Mouse (Mus musculus) neutrophil, adult 65 days (primary cell): Measurements from ENCODE around the gene Tprn. TPM values are rescaled to one million over a fixed set of nuclear protein-coding genes. Genes with fewer than 3 reads are reported as not detected.

Experiments used
- total RNA-seq: library from RNA; stranded (reverse); gene quantifications from 2 replicates; pipeline ENCODE4 v1.2.4, GENCODE M21; 2023

Gene Tprn
- 7.5 and 9.1 TPM in 2 replicates for total RNA-seq

DNA sequence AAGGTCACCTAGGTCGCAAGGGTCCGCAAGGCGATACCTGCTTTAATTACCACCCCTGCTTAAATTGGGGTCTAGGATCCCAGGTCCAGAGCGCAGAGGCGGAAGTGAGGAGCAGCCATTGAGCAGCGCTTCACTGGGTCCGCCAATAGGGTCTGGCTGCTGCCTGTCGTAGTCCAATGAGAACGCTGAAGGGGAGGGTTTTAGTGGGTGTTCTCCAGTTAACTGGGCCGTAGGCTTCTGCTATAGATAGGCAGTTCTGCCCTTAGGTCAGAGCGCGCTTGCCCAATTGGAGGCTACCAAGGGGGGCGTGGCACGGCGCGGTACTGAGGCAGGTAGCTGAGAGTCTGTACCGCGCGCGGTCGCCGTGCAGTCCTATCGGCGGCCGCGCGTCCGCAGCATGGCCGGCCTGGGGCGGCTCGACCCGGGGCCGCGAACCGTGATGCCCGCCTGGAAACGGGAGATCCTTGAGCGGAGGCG lies at the start of gene Tprn:
Tprn (plus strand) TSS at position 328 of the 477 bp plus-strand sequence.

DNA sequence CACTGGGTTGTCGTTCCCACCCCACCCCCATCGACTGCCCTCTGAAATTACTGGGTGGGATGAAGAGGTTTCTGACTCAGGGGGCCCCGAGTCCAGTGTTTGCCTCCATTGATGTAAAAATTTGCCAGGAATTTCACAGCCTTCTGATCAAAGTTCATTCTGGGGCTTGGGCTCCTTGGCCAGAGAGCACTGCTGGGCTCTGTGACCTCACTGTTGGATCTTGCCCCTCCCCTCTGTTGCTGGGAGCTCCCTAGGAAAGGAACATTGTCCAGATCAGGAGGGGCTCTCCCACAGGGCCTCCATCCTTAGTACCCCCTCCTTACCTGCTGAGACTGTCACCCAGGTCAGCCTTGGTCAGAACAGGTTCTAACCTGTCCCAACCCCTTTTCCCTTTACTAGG lies 48.0 kb upstream of the Tprn start, which contains the start of gene Stpg3:
Stpg3 (minus strand) TSS at position 194 of the 400 bp plus-strand sequence.

DNA sequence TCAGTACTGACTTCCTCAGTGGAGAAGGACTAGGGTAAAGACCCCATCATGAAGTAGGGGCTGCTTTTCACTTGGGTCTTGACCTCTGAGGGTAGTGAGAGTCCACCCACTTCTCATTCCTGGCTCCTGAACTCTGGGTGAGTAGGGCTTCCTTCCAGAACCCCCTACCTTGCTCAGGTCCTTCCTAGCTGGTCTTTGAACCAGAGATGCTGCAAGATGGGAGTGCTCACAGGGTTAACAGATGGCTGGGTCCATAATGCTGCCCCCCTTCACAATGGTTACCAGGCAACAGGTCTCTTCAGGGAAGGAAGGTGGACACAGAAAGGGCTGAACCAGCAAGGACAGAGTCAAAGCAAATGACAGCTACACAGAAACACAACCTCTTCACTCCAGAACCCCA lies 44.0 kb upstream of the Tprn start, which contains the start of gene Fam166a:
Fam166a (plus strand) TSS at position 301 of the 400 bp plus-strand sequence.

DNA sequence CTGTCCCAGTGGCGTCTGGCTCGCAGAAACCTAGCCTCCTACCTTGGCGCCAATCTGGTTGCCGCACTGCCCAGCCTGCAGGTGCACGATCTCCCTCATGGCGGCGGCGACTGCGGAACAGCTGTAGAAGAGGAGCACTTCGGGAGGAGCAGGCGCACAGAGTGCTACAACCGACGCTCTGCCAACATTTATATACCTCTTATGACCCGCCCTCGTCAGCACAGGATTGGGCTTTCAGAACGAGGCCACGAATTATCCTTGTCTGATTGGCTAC lies 38.0 kb upstream of the Tprn start, which contains the start of gene Tubb4b:
Tubb4b (minus strand) TSS at position 211 of the 274 bp plus-strand sequence.

DNA sequence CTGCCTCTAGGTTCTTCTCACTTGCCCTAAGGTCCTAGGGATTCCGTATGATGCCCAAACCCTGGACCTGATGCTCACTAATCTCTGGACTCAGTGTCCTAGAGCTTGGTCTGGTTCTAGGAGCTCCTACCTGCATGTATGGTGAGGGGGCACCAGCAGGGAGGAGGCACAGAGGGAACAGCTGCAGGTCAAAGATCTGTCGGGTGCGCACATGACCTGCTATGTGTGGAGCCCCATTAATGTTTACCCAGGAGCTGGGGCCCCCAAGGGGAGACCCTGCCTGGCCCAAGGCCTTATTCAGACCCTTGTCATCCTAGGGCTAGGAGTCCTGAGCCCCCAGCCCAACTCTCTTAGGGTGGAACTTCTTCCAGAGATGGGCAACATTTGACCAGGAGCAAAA lies 28.4 kb upstream of the Tprn start, which contains the start of gene Slc34a3:
Slc34a3 (minus strand) TSS at position 315 of the 400 bp plus-strand sequence.

DNA sequence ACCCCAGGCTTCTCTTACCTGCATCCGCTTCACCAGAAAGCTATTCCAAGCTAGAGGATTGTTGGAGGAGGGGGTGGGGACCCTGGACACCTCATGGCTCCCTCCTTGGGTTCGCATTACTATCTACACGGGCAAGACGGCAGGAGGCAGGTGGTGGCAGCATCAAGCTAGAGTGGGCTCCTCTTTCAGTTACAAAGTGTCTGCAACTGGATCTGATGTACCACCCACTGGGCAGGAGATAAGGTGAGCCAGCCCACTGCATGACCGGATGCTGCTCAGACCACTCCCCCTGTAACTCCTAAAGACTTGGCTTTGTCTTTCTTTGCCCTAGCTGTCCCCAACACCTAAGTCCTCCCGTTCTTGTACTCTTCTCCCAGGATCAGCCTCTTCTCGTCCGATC lies 25.8 kb upstream of the Tprn start, which contains the start of gene Rnf224:
Rnf224 (minus strand) TSS at position 174 of the 400 bp plus-strand sequence.

DNA sequence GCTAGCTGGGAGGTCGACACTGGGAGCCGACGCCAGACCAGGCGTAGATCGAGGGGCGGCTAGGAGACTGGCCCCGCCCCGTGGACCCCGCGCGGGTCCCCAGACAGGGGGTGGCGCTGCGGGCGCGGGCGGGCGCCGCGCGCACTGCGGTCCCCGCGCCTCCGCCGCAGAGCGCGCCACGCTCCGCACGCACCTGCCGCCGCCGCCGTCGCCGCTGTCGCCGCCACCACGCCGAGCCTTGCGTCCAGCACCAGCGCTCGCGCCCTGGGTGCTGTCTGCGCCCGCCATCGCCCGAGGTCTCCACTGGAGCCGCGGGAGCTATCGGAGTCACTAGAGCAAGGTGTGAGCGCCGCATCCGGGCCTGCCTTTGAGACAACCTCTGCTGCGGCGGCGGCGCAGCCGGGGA lies 20.3 kb upstream of the Tprn start, which contains the start of the genes Rnf208 and Cysrt1:
Rnf208 (plus strand) TSS at position 155 of the 406 bp plus-strand sequence.
Cysrt1 (minus strand) TSS at position 352 of the 406 bp plus-strand sequence.

DNA sequence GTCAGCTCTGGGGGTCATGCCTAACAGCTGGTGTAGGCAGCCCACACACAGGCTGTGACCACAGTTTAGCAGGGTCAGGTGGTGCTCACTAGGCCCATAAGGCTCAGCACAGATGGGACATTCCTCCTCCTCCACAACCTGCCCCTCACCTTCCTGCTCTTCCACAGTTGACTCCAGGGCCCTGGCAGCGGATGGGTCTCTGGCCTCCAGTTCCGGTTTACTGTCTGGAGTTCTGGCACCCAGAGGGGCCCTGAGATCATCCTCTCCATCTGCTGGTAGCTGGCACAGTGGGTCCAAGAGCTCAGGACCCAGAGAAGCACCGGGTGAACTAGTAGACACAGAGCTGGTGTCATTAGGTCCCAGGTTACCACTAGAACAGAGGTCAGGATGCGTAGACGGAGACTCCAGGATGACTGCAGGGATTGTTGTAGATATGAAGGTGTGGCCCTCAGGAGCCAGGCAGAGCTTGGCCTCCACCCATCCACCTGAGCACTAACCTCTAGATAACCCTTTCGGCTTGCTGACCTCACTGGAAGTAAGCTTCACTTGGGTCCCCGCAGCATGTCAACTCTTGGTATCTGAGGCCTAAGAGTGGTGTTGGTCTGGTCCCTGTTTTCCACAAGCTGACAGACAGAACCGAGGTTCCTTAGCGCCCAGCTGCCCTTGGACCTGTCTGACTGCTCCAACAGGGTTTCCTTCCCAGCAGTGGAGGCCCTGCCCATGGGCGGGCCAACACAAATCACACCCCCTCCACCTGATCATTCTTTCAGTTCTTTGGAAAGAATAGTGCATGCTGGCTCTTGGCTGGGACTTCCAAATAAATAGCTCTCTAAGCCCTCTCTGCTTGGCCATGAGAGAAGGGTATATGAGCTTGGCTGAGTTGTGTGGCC lies 16.0 kb upstream of the Tprn start, which contains the start of gene AL732309.1:
AL732309.1 (minus strand) TSS at position 681 of the 890 bp plus-strand sequence.

DNA sequence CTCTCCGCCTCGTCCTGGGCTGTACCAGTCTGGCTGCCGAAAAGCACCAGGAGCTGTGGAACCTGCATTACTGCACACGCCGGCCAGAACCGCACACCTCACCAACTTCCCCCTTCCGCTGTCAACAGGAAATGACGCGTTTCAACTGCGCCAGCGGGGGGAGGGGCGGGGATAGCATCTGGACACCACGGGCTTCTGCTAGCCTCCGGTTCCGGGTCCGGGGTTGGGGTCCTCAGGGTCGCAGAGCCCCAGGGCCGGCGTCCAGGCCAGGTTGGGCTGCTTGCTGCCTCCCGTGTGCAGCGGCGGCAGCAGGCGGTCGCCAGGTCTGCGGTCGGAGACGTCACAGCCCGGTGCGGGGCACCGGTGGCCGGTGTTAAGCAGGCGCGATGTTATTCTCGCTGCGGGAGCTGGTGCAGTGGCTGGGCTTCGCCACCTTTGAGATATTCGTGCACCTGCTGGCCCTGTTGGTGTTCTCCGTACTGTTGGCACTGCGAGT lies 7.1 kb upstream of the Tprn start, which contains the start of gene Tmem203:
Tmem203 (plus strand) TSS at position 156 of the 496 bp plus-strand sequence.

DNA sequence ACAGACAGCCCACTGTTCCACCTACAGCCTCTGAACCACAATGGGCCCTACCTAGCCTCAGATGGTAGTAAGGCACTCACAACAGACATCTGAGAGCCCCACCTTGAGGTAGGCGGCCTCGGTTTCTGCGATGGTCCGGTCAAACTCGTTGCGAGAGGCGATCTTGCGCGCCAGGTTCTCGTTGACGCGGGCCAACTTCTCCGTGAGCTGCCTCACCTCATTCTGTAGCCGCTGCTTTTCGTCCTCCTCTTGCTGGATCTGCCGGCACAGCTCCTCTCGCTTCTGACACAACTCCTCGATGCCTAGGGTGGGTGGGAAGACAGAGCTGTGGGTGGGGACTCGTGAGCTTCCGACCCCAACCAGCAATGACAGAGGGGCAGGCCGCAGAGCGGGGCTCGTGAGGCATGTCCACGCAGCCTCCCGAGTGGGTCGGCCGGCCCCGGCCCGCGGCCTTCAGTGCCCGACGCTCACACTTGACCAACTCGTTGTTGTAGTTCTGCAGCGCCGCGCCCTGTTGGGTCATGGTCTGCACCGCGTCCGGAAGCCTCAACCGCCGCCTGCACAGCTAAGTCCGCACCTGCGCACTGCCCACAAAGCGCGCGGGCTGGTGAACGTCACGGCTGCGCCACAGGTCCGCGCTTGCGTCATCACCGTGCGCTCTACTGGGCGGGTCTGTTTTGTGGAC lies 9.6 kb downstream of the Tprn start, which contains the start of the genes Ssna1 and Anapc2:
Ssna1 (minus strand) TSS at position 612 of the 685 bp plus-strand sequence.
Anapc2 (plus strand) TSS at position 652 of the 685 bp plus-strand sequence.

DNA sequence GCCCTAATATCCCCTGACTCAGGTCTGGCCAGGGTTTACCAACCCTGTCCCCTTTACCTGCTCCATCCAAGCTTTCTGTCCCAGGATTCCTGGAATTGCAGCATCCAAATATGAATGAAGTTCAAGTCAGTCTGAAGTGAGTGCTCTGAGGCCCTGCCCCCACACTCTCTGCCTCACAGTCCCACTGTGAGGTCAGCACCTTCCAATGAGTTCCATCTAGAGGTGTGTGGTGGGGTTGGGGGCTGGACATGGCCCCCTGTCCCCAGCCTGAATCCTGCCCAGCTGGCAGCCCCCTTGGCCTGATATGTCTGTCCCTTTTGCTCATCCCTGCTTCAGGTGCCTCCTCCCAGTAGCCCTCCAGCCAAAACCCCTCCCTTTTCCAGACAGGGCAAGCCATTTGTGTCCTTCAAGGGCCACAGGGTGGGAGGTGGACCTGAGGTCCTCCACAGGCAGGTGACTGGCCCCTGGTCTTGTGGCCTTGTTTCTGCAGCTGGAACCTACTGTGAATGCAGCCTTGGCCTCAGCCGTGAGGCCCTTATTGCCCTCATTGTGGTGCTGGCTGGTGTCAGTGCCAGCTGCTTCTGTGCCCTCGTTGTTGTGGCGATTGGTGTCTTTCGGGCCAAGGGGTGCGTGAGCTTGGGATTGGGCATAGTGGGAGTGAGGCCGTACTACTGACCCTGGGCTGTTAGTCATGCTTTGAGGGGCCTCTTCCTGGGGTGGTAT lies 25.7 kb downstream of the Tprn start, which contains the start of gene Tmem210:
Tmem210 (plus strand) TSS at position 219 of the 723 bp plus-strand sequence.

DNA sequence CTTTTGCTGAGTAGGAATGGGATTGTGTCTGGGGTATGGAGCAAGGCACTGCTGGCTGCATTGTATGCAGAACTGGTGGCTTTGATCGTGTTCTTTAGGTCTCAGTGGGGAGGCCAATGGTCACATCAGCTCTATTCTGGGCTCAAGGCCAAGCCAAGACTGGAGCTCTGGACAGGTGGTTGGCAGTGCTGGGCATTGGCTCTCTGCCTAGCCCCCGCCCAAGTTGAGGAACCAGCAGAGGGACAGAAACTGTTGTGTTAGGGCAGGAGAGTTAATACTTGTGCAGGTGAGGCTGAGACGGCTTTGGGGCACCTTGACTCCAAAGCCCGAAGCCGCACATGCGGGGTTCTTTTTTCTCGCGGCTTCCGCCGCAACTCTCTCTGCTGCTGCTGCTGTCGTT lies 27.2 kb downstream of the Tprn start, which contains the start of gene Lrrc26:
Lrrc26 (plus strand) TSS at position 265 of the 400 bp plus-strand sequence.

DNA sequence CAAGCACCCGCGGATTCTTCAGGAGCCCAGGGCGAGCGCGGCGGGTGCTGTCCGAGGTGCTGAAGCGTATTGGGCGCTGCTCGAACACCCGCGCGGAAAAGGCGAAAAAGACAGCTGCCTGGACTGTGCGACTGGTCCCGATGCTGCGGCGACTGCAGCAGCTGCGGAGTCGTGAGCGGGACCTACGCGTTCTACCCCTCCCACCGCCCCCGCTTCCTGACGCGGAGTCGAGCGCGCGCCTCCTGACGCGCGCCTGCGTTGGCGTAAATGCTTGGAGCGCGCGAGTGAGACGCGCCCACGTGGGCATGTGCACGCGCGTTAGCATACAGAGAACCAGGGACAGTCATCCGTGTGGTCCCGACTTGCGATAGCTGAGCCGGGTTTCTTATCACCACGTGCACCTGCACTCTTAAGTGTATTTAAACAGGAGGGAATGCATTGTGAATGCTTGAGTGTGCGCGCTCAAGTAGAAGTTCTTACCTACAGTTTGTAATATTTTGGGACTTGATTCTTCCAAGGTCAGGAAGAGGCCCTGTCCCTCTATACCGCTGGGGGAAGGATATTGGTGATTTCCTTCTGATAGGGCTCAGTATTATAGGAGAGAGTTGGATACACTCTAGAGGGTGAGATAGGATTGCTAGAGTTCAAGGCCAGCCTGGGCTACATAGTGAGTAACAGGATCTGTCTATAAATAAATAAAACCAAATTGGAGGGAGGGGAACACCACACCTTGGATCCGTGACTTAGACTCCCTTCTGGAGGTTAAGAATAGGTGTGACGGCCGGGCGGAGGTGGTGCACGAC lies 56.8 kb downstream of the Tprn start, which contains the start of gene Grin1:
Grin1 (minus strand) TSS at position 217 of the 803 bp plus-strand sequence.

Other genes with a start within 250 kb of the Tprn start
- gene Nsmf, start 208.3 kb upstream of the Tprn start, total RNA-seq = 13.3 and 21.1 TPM in 2 replicates
- not detected in 2 replicates for gene Entpd8, start 182.3 kb upstream of the Tprn start, total RNA-seq
- not detected in 2 replicates for gene Noxa1, start 167.5 kb upstream of the Tprn start, total RNA-seq
- gene Nrarp, start 81.9 kb upstream of the Tprn start, total RNA-seq = 0.47 and 0.79 TPM in 2 replicates
- gene Tor4a, start 65.7 kb upstream of the Tprn start, total RNA-seq = 33.2 and 33.9 TPM in 2 replicates
- gene Nelfb, start 51.1 kb upstream of the Tprn start, total RNA-seq = 40.8 and 59.3 TPM in 2 replicates
- not detected in 2 replicates for gene Stpg3, start 48.0 kb upstream of the Tprn start, total RNA-seq
- not detected in 2 replicates for gene Fam166a, start 43.9 kb upstream of the Tprn start, total RNA-seq
- gene Tubb4b, start 37.9 kb upstream of the Tprn start, total RNA-seq = 227 and 252 TPM in 2 replicates
- not detected in 2 replicates for gene Slc34a3, start 28.3 kb upstream of the Tprn start, total RNA-seq
- gene Rnf224, start 25.8 kb upstream of the Tprn start, total RNA-seq = not detected in 2 replicates
- gene Rnf208, start 20.4 kb upstream of the Tprn start, total RNA-seq = 0.57 TPM in 1 of 2 replicates, not detected in the other
- gene Cysrt1, start 20.2 kb upstream of the Tprn start, total RNA-seq = not detected in 2 replicates
- 3.1 and 5.6 TPM in 2 replicates for gene AL732309.1, start 15.8 kb upstream of the Tprn start, total RNA-seq
- 18.5 and 30.7 TPM in 2 replicates for gene Tmem203, start 7.2 kb upstream of the Tprn start, total RNA-seq
- 52.4 and 52.7 TPM in 2 replicates for gene Ssna1, start 9.8 kb downstream of the Tprn start, total RNA-seq
- gene Anapc2, start 9.9 kb downstream of the Tprn start, total RNA-seq = 71.6 and 79.3 TPM in 2 replicates
- gene Tmem210, start 25.5 kb downstream of the Tprn start, total RNA-seq = not detected in 2 replicates
- gene Lrrc26, start 27.3 kb downstream of the Tprn start, total RNA-seq = not detected in 2 replicates
- gene Grin1, start 56.6 kb downstream of the Tprn start, total RNA-seq = not detected in 2 replicates
- 30.4 and 42.8 TPM in 2 replicates for gene Man1b1, start 69.7 kb downstream of the Tprn start, total RNA-seq
- gene Dpp7, start 93.7 kb downstream of the Tprn start, total RNA-seq = 13.5 and 19.6 TPM in 2 replicates
- gene Uap1l1, start 103.1 kb downstream of the Tprn start, total RNA-seq = 24.2 and 29.5 TPM in 2 replicates
- 8.6 and 10.6 TPM in 2 replicates for gene Sapcd2, start 109.7 kb downstream of the Tprn start, total RNA-seq
- not detected in 2 replicates for gene Entpd2, start 133.3 kb downstream of the Tprn start, total RNA-seq
- not detected in 2 replicates for gene Npdc1, start 136.7 kb downstream of the Tprn start, total RNA-seq
- 10.7 and 13.7 TPM in 2 replicates for gene Fut7, start 160.6 kb downstream of the Tprn start, total RNA-seq
- 19.6 and 21.3 TPM in 2 replicates for gene Abca2, start 166.1 kb downstream of the Tprn start, total RNA-seq
- not detected in 2 replicates for gene Clic3, start 194.2 kb downstream of the Tprn start, total RNA-seq
- gene Paxx, start 198.5 kb downstream of the Tprn start, total RNA-seq = 43.8 and 56.9 TPM in 2 replicates
- gene Ptgds, start 207.4 kb downstream of the Tprn start, total RNA-seq = not detected in 2 replicates
- gene Lcn12, start 231.3 kb downstream of the Tprn start, total RNA-seq = not detected in 2 replicates
- 25.8 and 26.4 TPM in 2 replicates for gene Fbxw5, start 238.1 kb downstream of the Tprn start, total RNA-seq
- 1.2 TPM in 1 of 2 replicates, not detected in the other for gene C8g, start 239.1 kb downstream of the Tprn start, total RNA-seq